Mouse (Mus musculus) c-Kit-positive CD71-positive TER-119-positive erythroid progenitor cells, embryonic 14.5 days (primary cell): ENCODE data around the gene Selenov.
"Not testable (repeated sequence)": the region's sequence is repeated elsewhere in the genome, so short reads cannot be mapped to it uniquely, and the experiment has no call there.

ENCODE experiments used
- DNase-seq: peaks from one replicate; pipeline ENCODE4 v3.0.0-alpha.2; 2013; ENCODE audit warnings: low spot score

The Selenov gene

DNA sequence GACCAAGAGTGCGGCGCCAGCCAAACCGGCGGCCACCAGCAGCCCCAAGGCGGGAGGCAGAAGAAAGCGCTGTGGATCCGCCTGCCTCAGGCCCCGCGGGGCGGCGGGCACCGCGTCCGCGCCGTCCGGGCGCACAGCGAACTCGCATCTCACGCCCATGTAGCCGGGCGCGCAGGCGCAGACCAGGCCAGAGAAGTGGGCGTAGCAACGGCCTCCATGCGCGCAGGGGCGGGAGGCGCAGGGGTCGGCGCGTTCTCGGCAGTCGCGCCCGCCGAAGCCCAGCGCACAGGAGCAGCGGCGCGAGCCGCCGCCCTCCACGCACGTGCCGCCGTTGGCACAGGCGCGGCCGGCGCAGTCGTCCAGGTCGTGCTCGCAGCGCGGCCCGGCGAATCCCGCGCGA is 3.5 kb upstream of the Selenov start:
- DNase-seq, result no peak

GRCm38 (mm10) chr7:28290165-28290564 is 821 bp downstream of the Selenov start:
- DNase-seq, result no peak

GRCm38 (mm10) chr7:28280630-28281029 is 10.4 kb downstream of the Selenov start:
- no peak for DNase-seq

DNA sequence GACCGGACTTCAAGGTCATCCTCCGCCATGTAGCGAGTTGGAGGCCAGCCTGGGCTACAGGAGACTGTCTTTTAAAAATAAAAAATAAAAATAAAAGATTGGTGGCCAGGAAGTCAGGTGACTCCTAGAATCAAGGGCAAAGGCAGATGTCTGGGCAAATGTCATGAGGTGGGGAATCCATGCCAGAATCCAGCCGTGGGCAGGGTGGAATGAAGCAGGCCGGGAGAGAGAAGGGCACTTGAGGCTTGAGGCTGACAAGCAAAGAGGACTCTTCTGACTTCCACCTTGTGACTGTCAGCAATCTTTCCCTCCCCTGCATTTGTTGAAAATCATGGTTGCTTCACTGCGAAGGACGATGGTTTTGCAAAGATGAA is 12.7 kb downstream of the Selenov start:
- DNase-seq, result no peak

- DNase-seq, result peak; percentile 94
Observed at GRCm38 (mm10) chr7:28277615-28278278, 13.2 kb downstream of the Selenov start, which contains the start of gene Eid2b. Gene Eid2b (plus strand): TSS chr7:28277739.

GRCm38 (mm10) chr7:28277237-28277614 is 13.8 kb downstream of the Selenov start:
- no peak for DNase-seq

GRCm38 (mm10) chr7:28271761-28272160 is 19.2 kb downstream of the Selenov start:
- DNase-seq, result no peak

DNA sequence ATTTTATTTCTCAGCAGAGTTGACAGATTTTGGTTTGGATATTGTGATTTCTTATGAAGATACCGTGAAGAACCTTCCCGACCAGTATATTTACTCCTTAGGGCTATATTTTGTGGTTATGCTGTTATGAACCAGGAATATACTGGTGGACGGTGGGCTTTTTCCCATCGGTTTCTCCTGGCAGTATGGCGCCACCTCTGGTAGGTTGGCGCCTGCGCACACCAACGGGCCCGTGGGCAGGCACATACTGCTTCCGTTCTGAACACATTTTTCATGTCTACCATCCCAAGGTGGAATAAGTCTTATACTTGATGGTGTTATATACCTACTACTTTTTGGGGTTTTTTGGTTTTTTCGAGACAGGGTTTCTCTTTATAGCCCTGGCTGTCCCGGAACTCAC is 21.6 kb downstream of the Selenov start:
- DNase-seq, result no peak

DNA sequence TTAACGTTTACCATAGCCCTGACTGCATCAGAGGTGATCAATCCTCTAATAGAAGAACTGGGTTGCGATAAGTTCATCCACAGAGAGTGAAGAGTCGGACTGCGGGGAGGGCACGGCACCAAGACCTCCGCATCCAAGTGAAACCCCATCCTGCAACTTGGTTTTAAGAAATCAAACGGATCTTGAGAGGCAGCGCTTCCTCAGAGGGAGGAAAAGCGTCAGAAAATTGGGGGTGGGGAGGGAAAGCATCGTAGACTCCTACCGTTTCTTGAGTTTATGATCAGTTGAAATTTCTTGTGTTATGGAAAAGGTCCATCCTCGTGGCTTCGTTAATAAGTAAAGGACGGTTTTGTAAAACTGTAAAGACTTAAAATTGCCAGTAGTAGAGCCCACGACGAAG is 22.4 kb downstream of the Selenov start:
- DNase-seq, result no peak

- DNase-seq, result no peak
Observed at GRCm38 (mm10) chr7:28268042-28268531, 22.9 kb downstream of the Selenov start.

GRCm38 (mm10) chr7:28267129-28268041 is 23.6 kb downstream of the Selenov start, which contains the start of gene Eid2:
Gene Eid2 (plus strand): TSS chr7:28267881.
- DNase-seq, result no peak

DNA sequence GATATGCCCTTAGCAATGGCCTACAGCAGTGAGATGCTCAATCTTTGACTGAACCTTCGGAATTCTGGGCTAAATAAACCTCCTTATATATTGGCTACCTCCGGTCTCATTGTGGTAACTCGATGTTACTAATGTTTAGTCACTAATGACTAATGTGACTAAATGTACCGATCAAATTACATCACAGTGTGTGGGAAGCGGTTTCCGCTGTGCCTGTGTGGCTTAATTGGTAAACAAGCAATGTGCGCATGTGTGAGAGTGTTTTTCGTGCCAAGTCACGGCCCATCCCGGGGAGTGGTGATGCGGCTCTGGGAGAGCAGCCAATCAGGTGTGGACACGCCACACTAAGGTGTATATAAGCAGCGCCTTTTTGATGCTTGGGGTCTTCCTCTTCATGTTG is 25.6 kb downstream of the Selenov start:
- DNase-seq, result no peak

DNA sequence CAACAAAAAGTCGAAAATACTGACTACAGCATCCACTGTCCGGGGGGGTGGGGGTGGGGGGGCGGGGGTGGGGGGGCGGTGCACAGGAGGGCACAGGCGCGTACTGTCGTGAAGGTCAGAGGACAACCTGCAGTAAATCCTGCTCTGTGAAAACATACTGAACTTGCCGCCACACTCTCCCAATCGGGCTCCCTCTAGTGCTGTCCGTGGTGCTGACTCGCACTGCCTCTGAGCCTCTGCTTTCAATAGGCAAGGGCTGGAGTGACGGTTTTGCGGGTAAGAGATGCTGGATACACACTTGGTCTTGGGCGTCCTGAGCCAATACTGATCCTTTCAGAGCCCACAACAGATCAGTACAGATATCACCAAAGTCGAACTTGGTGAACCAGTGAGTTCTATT is 27.2 kb downstream of the Selenov start:
- DNase-seq, result peak; percentile 58

DNA sequence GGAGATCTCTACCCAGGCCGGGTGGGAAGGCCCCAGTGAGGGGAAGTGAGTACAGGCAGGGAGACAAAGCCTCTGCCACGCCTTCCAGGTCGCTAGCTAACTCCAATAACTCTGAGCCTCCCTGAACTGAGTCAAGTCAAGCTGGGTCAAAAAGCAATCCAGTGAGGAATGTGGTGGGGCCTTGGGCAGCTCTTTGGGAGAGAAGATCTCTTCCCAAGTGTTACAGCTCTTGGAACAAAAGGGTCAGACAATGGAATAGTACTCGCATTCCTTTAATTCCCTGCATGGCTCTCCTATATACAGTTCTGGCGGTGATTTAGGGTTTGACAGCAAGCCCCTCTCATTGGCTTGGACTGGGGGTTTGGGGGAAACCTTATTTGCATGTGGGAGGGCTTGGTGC is 28.1 kb downstream of the Selenov start:
- DNase-seq, result no peak

GRCm38 (mm10) chr7:28255476-28255875 is 35.5 kb downstream of the Selenov start:
- no peak for DNase-seq

DNA sequence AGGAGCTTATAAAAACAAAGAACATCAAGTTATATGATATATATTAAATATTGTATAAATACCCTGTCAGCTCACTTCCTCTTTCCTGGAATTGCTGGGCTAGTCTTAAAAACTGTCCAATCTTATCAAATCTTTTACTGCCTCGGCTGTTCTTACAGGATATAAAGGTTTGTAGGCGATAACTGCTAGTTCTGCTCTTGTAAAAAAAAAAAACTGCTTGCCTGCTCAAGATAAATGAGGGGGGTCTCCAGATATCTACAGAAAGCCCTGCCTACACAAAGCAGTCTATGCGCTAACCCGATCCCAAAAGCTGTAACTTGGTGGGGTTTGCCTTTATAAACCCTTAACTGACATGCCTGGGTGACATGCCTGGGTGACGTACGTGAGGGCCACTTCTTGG is 36.4 kb downstream of the Selenov start:
- DNase-seq, result no peak

DNA sequence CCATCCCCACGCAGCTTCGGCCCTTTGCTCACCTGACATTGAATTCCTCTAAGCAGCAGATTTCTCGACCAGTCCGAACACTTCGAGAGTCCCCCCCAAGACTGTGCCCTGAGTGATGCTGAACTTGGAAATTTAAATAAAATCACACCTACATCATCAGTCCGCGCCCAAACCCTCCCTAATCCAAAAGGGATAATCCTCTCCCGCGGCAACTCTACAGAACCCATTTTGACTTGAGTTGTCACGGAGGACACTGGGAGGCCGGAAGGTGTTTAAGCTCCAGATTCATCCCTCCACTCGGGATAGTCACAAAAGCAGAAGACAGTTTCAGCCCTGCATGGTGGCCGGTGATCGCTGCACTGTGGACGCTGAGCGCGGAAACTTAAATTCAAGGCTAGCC is 39.0 kb downstream of the Selenov start:
- DNase-seq, result no peak

DNA sequence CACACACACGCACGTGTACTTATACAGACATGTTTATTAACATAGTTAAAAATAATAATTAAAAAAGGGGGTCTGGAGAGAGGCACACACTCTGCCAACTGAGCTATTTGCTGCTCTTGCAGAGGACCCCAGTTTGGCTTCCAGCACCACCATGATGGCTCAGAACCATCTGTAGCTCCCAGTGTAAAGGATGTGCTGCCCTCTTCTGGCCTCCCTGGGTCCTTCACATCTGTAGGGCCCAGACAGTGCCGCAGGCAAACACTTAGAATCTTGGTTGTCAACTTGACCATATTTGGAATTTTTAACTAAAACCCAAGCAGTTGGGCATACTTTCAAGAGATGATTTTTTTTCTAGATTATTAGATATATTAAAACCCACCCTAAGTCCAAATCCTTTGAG is 42.0 kb downstream of the Selenov start:
- DNase-seq, result no peak

DNA sequence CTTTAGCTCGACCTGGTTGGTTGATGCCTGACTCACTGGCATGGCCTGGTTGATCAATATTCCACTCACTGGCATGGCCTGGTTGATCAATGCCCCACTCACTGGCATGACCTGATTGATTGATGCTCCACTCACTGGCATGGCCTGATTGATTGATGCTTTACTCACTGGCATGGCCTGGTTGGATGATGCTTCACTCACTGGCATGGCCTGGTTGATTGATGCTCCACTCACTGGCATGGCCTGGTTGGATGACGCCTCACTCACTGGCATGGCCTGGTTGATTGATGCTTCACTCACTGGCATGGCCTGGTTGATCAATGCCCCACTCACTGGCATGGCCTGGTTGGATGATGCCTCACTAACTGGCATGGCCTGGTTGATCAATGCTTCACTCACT is 47.0 kb downstream of the Selenov start:
- not testable (repeated sequence) for DNase-seq
